Mouse (Mus musculus) stomach, embryonic 15.5 days (tissue): ENCODE results near the gene Coro6. TPM values are rescaled to one million over a fixed set of nuclear protein-coding genes. Genes with fewer than 3 reads are reported as not detected.

Experiments
- ATAC-seq: fragments of 200-750 bp; cut with Nextera tagmentation; 2 replicates; pipeline ENCODE4 v1.8.0; 2017; ENCODE audit warnings: low read depth, moderate number of reproducible peaks, moderate TSS enrichment; ENCODE audit not compliant: insufficient read depth, low FRiP score
- H3K27ac ChIP-seq: fragments of 300-500 bp; sonication (generic); 2 replicates; pipeline ENCODE4 v1.5.1; 2015; ENCODE audit warnings: mild to moderate bottlenecking, inconsistent platforms
- H3K27me3 ChIP-seq: fragments of 300-500 bp; sonication (generic); replicated peaks from 2 replicates; pipeline ENCODE4 v1.6.1; 2015; ENCODE audit warnings: inconsistent platforms
- H3K36me3 ChIP-seq: fragments of 300-500 bp; sonication (generic); 2 replicates; pipeline ENCODE4 v1.6.1; 2015; ENCODE audit warnings: inconsistent platforms
- H3K4me1 ChIP-seq: fragments of 300-500 bp; sonication (generic); 2 replicates; pipeline ENCODE4 v1.6.1; 2015; ENCODE audit warnings: inconsistent platforms
- H3K4me2 ChIP-seq: fragments of 300-500 bp; sonication (generic); 2 replicates; pipeline ENCODE4 v1.6.1; 2015; ENCODE audit warnings: mild to moderate bottlenecking, inconsistent platforms
- H3K4me3 ChIP-seq: fragments of 300-500 bp; sonication (generic); replicated peaks from 2 replicates; pipeline ENCODE4 v1.5.1; 2015; ENCODE audit warnings: inconsistent platforms
- H3K9ac ChIP-seq: fragments of 300-500 bp; sonication (generic); 2 replicates; pipeline ENCODE4 v1.6.1; 2015; ENCODE audit warnings: inconsistent platforms
- H3K9me3 ChIP-seq: fragments of 300-500 bp; sonication (generic); 2 replicates; pipeline ENCODE4 v1.6.1; 2016; ENCODE audit warnings: inconsistent platforms
- WGBS: fragments of 180-500 bp; shearing (Covaris S2); methylation state at CpG from one replicate; pipeline ENCODE4 v1.1.7; 2015; 5-methylcytosine and 5-hydroxymethylcytosine counted together
- polyA plus RNA-seq: library from polyadenylated mRNA; unstranded; fragments of >200 nt; fragmentation: Nextera tagmentation; extraction: Ambion mirVana; gene quantifications from 2 replicates; pipeline ENCODE4 v1.2.1, GENCODE M21; 2015

Gene Coro6
- polyA plus RNA-seq = 0.17 and 0.18 TPM in 2 replicates

GRCm38 (mm10) chr11:77462283-77463100, at the start of gene Coro6:
Coro6 (plus strand) TSS chr11:77462411.
- Histone ChIP-seq H3K9me3 (no peaks in the 10 kb centered on the region), H3K27me3 (peaks cover 48% of the 10 kb centered on the region), H3K9ac (no peak within 1 kb of the TSS; the same call in 1 of the 2 replicates), H3K27ac (no peak within 1 kb of the TSS), H3K36me3 (no peaks in the 10 kb centered on the region), H3K4me3 (peak within 1 kb of the TSS; percentile 52), H3K4me2 (peak within 1 kb of the TSS; percentile 98), H3K4me1 (peaks cover 18% of the 10 kb centered on the region)
- under 1% methylated on average over 55 of the region's 73 CpGs for WGBS
- peak; percentile 75 for ATAC-seq

GRCm38 (mm10) chr11:77414141-77414839, 47.9 kb upstream of the Coro6 start:
- Histone ChIP-seq H3K4me3 (no peak overlapping the region), H3K9me3 (no peaks in the 10 kb centered on the region), H3K4me2 (no peak overlapping the region), H3K36me3 (no peaks in the 10 kb centered on the region), H3K27ac (0 out of 2 replicates have a peak overlapping the region, but pooled peaks have one; percentile 7), H3K27me3 (no peaks in the 10 kb centered on the region), H3K9ac (no peak overlapping the region), H3K4me1 (no peaks in the 10 kb centered on the region)
- WGBS = 76% methylated on average over 2 of the region's 2 CpGs
- no peak for ATAC-seq

- H3K4me3 ChIP-seq = no peak overlapping the region
- WGBS = 73% methylated on average over 4 of the region's 4 CpGs
- no peaks in the 10 kb centered on the region for H3K36me3 ChIP-seq
- H3K4me2 ChIP-seq = no peak overlapping the region
- no peak overlapping the region for H3K27ac ChIP-seq
- no peaks in the 10 kb centered on the region for H3K4me1 ChIP-seq
- H3K9ac ChIP-seq = no peak overlapping the region
- H3K27me3 ChIP-seq = no peaks in the 10 kb centered on the region
- H3K9me3 ChIP-seq = no peaks in the 10 kb centered on the region
- no peak for ATAC-seq
Observed at GRCm38 (mm10) chr11:77416212-77417000, 45.8 kb upstream of the Coro6 start.

GRCm38 (mm10) chr11:77418021-77418420, 44.2 kb upstream of the Coro6 start:
- Histone ChIP-seq H3K9me3 (no peaks in the 10 kb centered on the region), H3K4me1 (no peaks in the 10 kb centered on the region), H3K27ac (no peak overlapping the region), H3K36me3 (no peaks in the 10 kb centered on the region), H3K9ac (no peak overlapping the region), H3K4me2 (no peak overlapping the region), H3K27me3 (no peaks in the 10 kb centered on the region), H3K4me3 (no peak overlapping the region)
- ATAC-seq = no peak
- 78% methylated on average over 4 of the region's 4 CpGs for WGBS

GRCm38 (mm10) chr11:77423175-77423859, 38.9 kb upstream of the Coro6 start:
- Histone ChIP-seq H3K27ac (no peak overlapping the region), H3K4me3 (no peak overlapping the region), H3K27me3 (no peaks in the 10 kb centered on the region), H3K36me3 (no peaks in the 10 kb centered on the region), H3K4me2 (no peak overlapping the region), H3K9me3 (no peaks in the 10 kb centered on the region), H3K4me1 (no peaks in the 10 kb centered on the region), H3K9ac (no peak overlapping the region)
- peak; percentile 93 for ATAC-seq
- 66% methylated on average over 4 of the region's 4 CpGs for WGBS

GRCm38 (mm10) chr11:77428446-77428845, 33.8 kb upstream of the Coro6 start:
- Histone ChIP-seq H3K9me3 (no peaks in the 10 kb centered on the region), H3K4me1 (no peaks in the 10 kb centered on the region), H3K27ac (no peak overlapping the region), H3K9ac (no peak overlapping the region), H3K27me3 (no peaks in the 10 kb centered on the region), H3K4me2 (no peak overlapping the region), H3K4me3 (no peak overlapping the region), H3K36me3 (no peaks in the 10 kb centered on the region)
- no peak for ATAC-seq
- WGBS = 75% methylated on average over 1 of the region's 1 CpGs

GRCm38 (mm10) chr11:77437026-77437425, 25.2 kb upstream of the Coro6 start:
- Histone ChIP-seq H3K9ac (no peak overlapping the region), H3K27ac (no peak overlapping the region), H3K27me3 (no peaks in the 10 kb centered on the region), H3K4me1 (no peaks in the 10 kb centered on the region), H3K36me3 (no peaks in the 10 kb centered on the region), H3K4me3 (no peak overlapping the region), H3K9me3 (no peaks in the 10 kb centered on the region), H3K4me2 (no peak overlapping the region)
- 90% methylated on average over 2 of the region's 2 CpGs for WGBS
- ATAC-seq = no peak

GRCm38 (mm10) chr11:77440081-77440480, 22.1 kb upstream of the Coro6 start:
- WGBS = 77% methylated on average over 9 of the region's 9 CpGs
- H3K4me2 ChIP-seq = no peak overlapping the region
- H3K9ac ChIP-seq = no peak overlapping the region
- ATAC-seq = no peak
- no peaks in the 10 kb centered on the region for H3K27me3 ChIP-seq
- no peaks in the 10 kb centered on the region for H3K9me3 ChIP-seq
- H3K27ac ChIP-seq = no peak overlapping the region
- H3K36me3 ChIP-seq = no peaks in the 10 kb centered on the region
- H3K4me1 ChIP-seq = no peaks in the 10 kb centered on the region
- no peak overlapping the region for H3K4me3 ChIP-seq

GRCm38 (mm10) chr11:77441020-77441419, 21.2 kb upstream of the Coro6 start:
- Histone ChIP-seq H3K27me3 (no peaks in the 10 kb centered on the region), H3K4me1 (no peaks in the 10 kb centered on the region), H3K9ac (no peak overlapping the region), H3K4me2 (no peak overlapping the region), H3K9me3 (no peaks in the 10 kb centered on the region), H3K4me3 (no peak overlapping the region), H3K27ac (no peak overlapping the region), H3K36me3 (no peaks in the 10 kb centered on the region)
- ATAC-seq = no peak
- 69% methylated on average over 8 of the region's 8 CpGs for WGBS

GRCm38 (mm10) chr11:77442186-77443170, 19.7 kb upstream of the Coro6 start:
- H3K36me3 ChIP-seq = no peaks in the 10 kb centered on the region
- no peak for ATAC-seq
- H3K27me3 ChIP-seq = no peaks in the 10 kb centered on the region
- no peak overlapping the region for H3K9ac ChIP-seq
- H3K9me3 ChIP-seq = no peaks in the 10 kb centered on the region
- no peak overlapping the region for H3K4me3 ChIP-seq
- WGBS = 58% methylated on average over 7 of the region's 7 CpGs
- no peaks in the 10 kb centered on the region for H3K4me1 ChIP-seq
- H3K27ac ChIP-seq = peak overlapping the region; percentile 61
- no peak overlapping the region for H3K4me2 ChIP-seq
